9 mouse cellular contexts compared by ENCODE assay signal in the genomic region with DNA sequence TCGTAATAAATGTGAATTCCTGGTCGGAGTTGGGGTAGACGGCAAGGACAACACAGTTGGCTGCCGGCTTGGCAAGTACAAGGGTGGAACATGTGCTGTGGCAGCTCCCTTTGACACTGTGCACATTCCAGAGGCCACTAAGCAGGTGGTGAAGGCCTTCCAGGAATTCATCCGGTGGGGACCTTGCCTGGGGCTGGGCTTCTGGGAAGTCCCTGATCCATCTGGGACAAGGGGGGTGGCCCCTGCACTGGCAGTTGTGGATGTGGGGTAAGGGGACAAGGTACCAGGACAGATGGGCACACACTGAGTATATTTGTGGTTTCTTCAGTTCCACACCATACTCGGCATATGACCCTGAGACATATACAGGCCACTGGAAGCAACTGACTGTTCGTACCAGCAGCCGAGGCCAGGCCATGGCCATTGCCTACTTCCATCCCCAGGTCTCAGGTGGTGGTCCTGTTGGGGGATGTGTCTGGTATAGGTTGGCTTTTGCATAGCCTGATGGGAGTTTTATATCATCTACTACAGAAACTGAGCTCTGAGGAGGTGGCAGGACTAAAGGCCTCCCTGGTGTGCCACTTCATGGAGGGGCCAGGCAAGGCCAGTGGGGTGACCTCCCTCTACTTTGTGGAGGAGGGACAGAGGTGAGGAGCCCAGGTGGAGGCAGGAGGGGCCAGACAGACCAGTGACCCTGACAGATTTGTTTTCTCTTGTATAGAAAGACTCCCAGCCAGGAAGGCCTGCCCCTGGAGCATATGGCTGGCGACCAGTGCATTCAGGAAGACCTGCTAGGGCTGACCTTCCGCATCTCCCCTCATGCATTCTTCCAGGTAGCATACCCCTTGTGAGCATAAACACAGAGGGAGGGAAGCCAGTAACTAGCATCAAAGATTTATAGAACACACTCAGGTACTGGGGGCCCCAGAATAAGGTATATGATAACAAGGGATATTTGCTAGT. TPM values are rescaled to one million over a fixed set of nuclear protein-coding genes. Genes with fewer than 3 reads are reported as not detected.
A peak's percentile ranks its signal among the peaks of the same experiment; 100 is the strongest.
DNase-seq lines count a peak whose midpoint lies in the region; ATAC-seq and TF ChIP-seq lines count a peak whose summit lies in the region.
"Had no signal": no experiment of that assay in that cellular context is flagged by ENCODE, and none has a peak within 500 bp of the region (broad histone marks: within the 10 kb centered on the region; RNA-seq: fewer than 3 reads in every experiment).

No protein-coding gene starts in this region.

- H3K36me3 ChIP-seq in heart, embryonic 10.5 days, result peaks cover 63% of the 10 kb centered on the region
- peaks cover 79% of the 10 kb centered on the region for H3K36me3 ChIP-seq in E14TG2a.4 (ENCODE audit: insufficient read depth, low read length)
- H3K36me3 ChIP-seq in hindbrain, embryonic 10.5 days, result peaks cover 77% of the 10 kb centered on the region
- peaks cover 71% of the 10 kb centered on the region for H3K36me3 ChIP-seq in liver, embryonic 15.5 days (replicated peaks)

- peak overlapping the region; percentile 11; the same call in 1 of the 2 replicates for H3K27ac ChIP-seq in heart, embryonic 10.5 days
- H3K27ac ChIP-seq in hindbrain, embryonic 10.5 days, result peak overlapping the region; percentile 18; the same call in 1 of the 2 replicates
- no peak overlapping the region for H3K27ac ChIP-seq in liver, embryonic 15.5 days (replicated peaks)

- TF ChIP-seq CTCF in E14TG2a.4 (conservative IDR thresholded peaks at IDR 0.05; ENCODE audit: low read length), result no peak

- 69% methylated on average over 10 of the region's 10 CpGs for WGBS in heart, embryonic 10.5 days
- WGBS in hindbrain, embryonic 10.5 days, result 74% methylated on average over 10 of the region's 10 CpGs
- 73% methylated on average over 10 of the region's 10 CpGs for WGBS in liver, embryonic 15.5 days (ENCODE audit: insufficient replicate concordance)

- peak overlapping the region; percentile 91 for H3K4me2 ChIP-seq in liver, embryonic 15.5 days

- no peaks in the 10 kb centered on the region for H3K27me3 ChIP-seq in heart, embryonic 10.5 days (ENCODE audit: insufficient read depth, poor library complexity, severe bottlenecking)
- H3K27me3 ChIP-seq in E14TG2a.4 (ENCODE audit: insufficient read depth, low read length), result no peaks in the 10 kb centered on the region
- no peaks in the 10 kb centered on the region for H3K27me3 ChIP-seq in hindbrain, embryonic 10.5 days (ENCODE audit: insufficient read depth, poor library complexity, severe bottlenecking)
- H3K27me3 ChIP-seq in liver, embryonic 15.5 days, result no peaks in the 10 kb centered on the region

- no peak for DNase-seq in heart, embryonic 10.5 days (ENCODE audit: low spot score)
- no peak for DNase-seq in heart, postnatal 10 days
- no peak for DNase-seq in hindbrain, embryonic 10.5 days (ENCODE audit: low spot score)
- no peak for DNase-seq in cerebellum, postnatal 14 days
- no peak for DNase-seq in layer of hippocampus, postnatal 14 days (ENCODE audit: low spot score in 2 of 2)

- ATAC-seq in liver, embryonic 15.5 days (ENCODE audit: insufficient read depth), result no peak
- no peak for ATAC-seq in CD4-positive, CD25-positive, alpha-beta regulatory T cell, adult 4 months

- intact Hi-C loops in heart, postnatal 10 days (cut with DNase I), result loop anchor here (2.0 kb wide), 1 partner anchor 36 kb away; no protein-coding TSS in a partner anchor

- peaks cover 31% of the 10 kb centered on the region for H3K4me1 ChIP-seq in heart, embryonic 10.5 days
- peaks cover 47% of the 10 kb centered on the region for H3K4me1 ChIP-seq in E14TG2a.4 (replicated peaks; ENCODE audit: low read depth, low read length)
- H3K4me1 ChIP-seq in hindbrain, embryonic 10.5 days (replicated peaks), result peaks cover 42% of the 10 kb centered on the region
- peaks cover 60% of the 10 kb centered on the region for H3K4me1 ChIP-seq in liver, embryonic 15.5 days (replicated peaks)

- H3K4me3 ChIP-seq in heart, embryonic 10.5 days, result peak overlapping the region; percentile 95
- H3K4me3 ChIP-seq in E14TG2a.4 (replicated peaks; ENCODE audit: low read length), result peak overlapping the region; percentile 97
- H3K4me3 ChIP-seq in hindbrain, embryonic 10.5 days, result peak overlapping the region; percentile 95
- H3K4me3 ChIP-seq in liver, embryonic 15.5 days (replicated peaks), result peak overlapping the region; percentile 81

- H3K9ac ChIP-seq in liver, embryonic 15.5 days, result peak overlapping the region; percentile 84

- no peaks in the 10 kb centered on the region for H3K9me3 ChIP-seq in heart, embryonic 10.5 days
- no peaks in the 10 kb centered on the region for H3K9me3 ChIP-seq in E14TG2a.4 (ENCODE audit: low read length)
- H3K9me3 ChIP-seq in hindbrain, embryonic 10.5 days, result no peaks in the 10 kb centered on the region
- no peaks in the 10 kb centered on the region for H3K9me3 ChIP-seq in liver, embryonic 15.5 days (replicated peaks)

RNA-seq across cellular contexts. Expression of a gene that starts 2.6 kb away (rescaled TPM):
- polyA plus RNA-seq in heart, embryonic 10.5 days (2016; fragmentation: Nextera tagmentation; extraction: Ambion mirVana), result 601 and 873 TPM in 2 replicates
- total RNA-seq in heart, postnatal 10 days (2021), result 10 to 100 TPM; 79.1 to 82.9 TPM
- polyA plus RNA-seq in hindbrain, embryonic 10.5 days (2016; fragmentation: Nextera tagmentation; extraction: Ambion mirVana), result 1,091 and 1,220 TPM in 2 replicates
- polyA plus RNA-seq in liver, embryonic 15.5 days (2015; fragmentation: Nextera tagmentation; extraction: Ambion mirVana), result 210 and 237 TPM in 2 replicates
- 100 to 1,000 TPM; 122 to 138 TPM for polyA plus RNA-seq in CD4-positive, CD25-positive, alpha-beta regulatory T cell, adult 4 months (2017; shearing (Covaris generic))
- total RNA-seq in layer of hippocampus, postnatal 14 days (2021), result 100 to 1,000 TPM in 1 of 2 experiments, 10 to 100 TPM in 1; 98.3 to 104 TPM

RNA-seq across cellular contexts. Expression of a gene that starts 2.6 kb away (rescaled TPM):
- polyA plus RNA-seq in heart, embryonic 10.5 days (2016; fragmentation: Nextera tagmentation; extraction: Ambion mirVana), result 83.3 and 111 TPM in 2 replicates
- 10 to 100 TPM; 24.1 to 30.6 TPM for total RNA-seq in heart, postnatal 10 days (2021)
- polyA plus RNA-seq in hindbrain, embryonic 10.5 days (2016; fragmentation: Nextera tagmentation; extraction: Ambion mirVana), result 130 and 133 TPM in 2 replicates
- polyA plus RNA-seq in liver, embryonic 15.5 days (2015; fragmentation: Nextera tagmentation; extraction: Ambion mirVana), result 51.7 and 56.5 TPM in 2 replicates
- polyA plus RNA-seq in CD4-positive, CD25-positive, alpha-beta regulatory T cell, adult 4 months (2017; shearing (Covaris generic)), result 10 to 100 TPM; 42.2 to 67.6 TPM
- total RNA-seq in layer of hippocampus, postnatal 14 days (2021), result 10 to 100 TPM; 44.6 to 61.7 TPM

RNA-seq across cellular contexts. Expression of a gene that starts 7.0 kb away (rescaled TPM):
- polyA plus RNA-seq in heart, embryonic 10.5 days (2016; fragmentation: Nextera tagmentation; extraction: Ambion mirVana), result 1.4 and 4.0 TPM in 2 replicates
- not detected for total RNA-seq in heart, postnatal 10 days (2021)
- polyA plus RNA-seq in hindbrain, embryonic 10.5 days (2016; fragmentation: Nextera tagmentation; extraction: Ambion mirVana), result 0.72 TPM in 1 of 2 replicates, not detected in the other
- not detected in 2 replicates for polyA plus RNA-seq in liver, embryonic 15.5 days (2015; fragmentation: Nextera tagmentation; extraction: Ambion mirVana)
- polyA plus RNA-seq in CD4-positive, CD25-positive, alpha-beta regulatory T cell, adult 4 months (2017; shearing (Covaris generic)), result not detected
- total RNA-seq in layer of hippocampus, postnatal 14 days (2021), result not detected
- total RNA-seq: hematopoietic stem cell, adult 5-6 weeks had no signal

RNA-seq across cellular contexts. Expression of a gene that starts 16.2 kb away (rescaled TPM):
- polyA plus RNA-seq in heart, embryonic 10.5 days (2016; fragmentation: Nextera tagmentation; extraction: Ambion mirVana), result 21.2 and 27.5 TPM in 2 replicates
- total RNA-seq in heart, postnatal 10 days (2021), result 10 to 100 TPM; 33.2 to 35.7 TPM
- polyA plus RNA-seq in hindbrain, embryonic 10.5 days (2016; fragmentation: Nextera tagmentation; extraction: Ambion mirVana), result 13.0 and 13.7 TPM in 2 replicates
- polyA plus RNA-seq in liver, embryonic 15.5 days (2015; fragmentation: Nextera tagmentation; extraction: Ambion mirVana), result 1.6 and 2.2 TPM in 2 replicates
- 1 to 10 TPM; 1.6 to 3.2 TPM for polyA plus RNA-seq in CD4-positive, CD25-positive, alpha-beta regulatory T cell, adult 4 months (2017; shearing (Covaris generic))
- total RNA-seq in layer of hippocampus, postnatal 14 days (2021), result 10 to 100 TPM; 84.1 to 84.6 TPM

RNA-seq across cellular contexts. Expression of a gene that starts 33.4 kb away (rescaled TPM):
- not detected in 2 replicates for polyA plus RNA-seq in heart, embryonic 10.5 days (2016; fragmentation: Nextera tagmentation; extraction: Ambion mirVana)
- total RNA-seq in heart, postnatal 10 days (2021), result not detected
- polyA plus RNA-seq in hindbrain, embryonic 10.5 days (2016; fragmentation: Nextera tagmentation; extraction: Ambion mirVana), result 0.12 TPM in 1 of 2 replicates, not detected in the other
- polyA plus RNA-seq in liver, embryonic 15.5 days (2015; fragmentation: Nextera tagmentation; extraction: Ambion mirVana), result not detected in 2 replicates
- polyA plus RNA-seq in CD4-positive, CD25-positive, alpha-beta regulatory T cell, adult 4 months (2017; shearing (Covaris generic)), result not detected
- total RNA-seq in layer of hippocampus, postnatal 14 days (2021), result not detected
- total RNA-seq: hematopoietic stem cell, adult 5-6 weeks had no signal
